Mouse (Mus musculus) embryo, embryonic 11.5 days (tissue): Measurements from ENCODE around the gene Ankrd34a.

ENCODE experiments used
- DNase-seq: peaks from one replicate; pipeline ENCODE4 v3.0.0-alpha.2; 2012; ENCODE audit warnings: low read depth, low spot score

The Ankrd34a gene

GRCm38 (mm10) chr3:96563267-96563666 is 33.2 kb upstream of the Ankrd34a start:
- DNase-seq: no peak

GRCm38 (mm10) chr3:96563911-96564632 is 32.4 kb upstream of the Ankrd34a start:
- no peak for DNase-seq

- DNase-seq: no peak
Measured at GRCm38 (mm10) chr3:96564633-96565032, 31.8 kb upstream of the Ankrd34a start.

GRCm38 (mm10) chr3:96565105-96565504 is 31.3 kb upstream of the Ankrd34a start:
- no peak for DNase-seq

GRCm38 (mm10) chr3:96566661-96567450 is 29.6 kb upstream of the Ankrd34a start:
- DNase-seq: no peak

GRCm38 (mm10) chr3:96568605-96569004 is 27.8 kb upstream of the Ankrd34a start:
- DNase-seq: no peak

- no peak for DNase-seq
Measured at GRCm38 (mm10) chr3:96569506-96569905, 26.9 kb upstream of the Ankrd34a start.

GRCm38 (mm10) chr3:96569966-96570605 is 26.4 kb upstream of the Ankrd34a start:
- DNase-seq: no peak

- no peak for DNase-seq
Measured at GRCm38 (mm10) chr3:96570643-96571042, 25.8 kb upstream of the Ankrd34a start.

GRCm38 (mm10) chr3:96571336-96571735 is 25.1 kb upstream of the Ankrd34a start:
- no peak for DNase-seq

GRCm38 (mm10) chr3:96571896-96572698 is 24.3 kb upstream of the Ankrd34a start:
- DNase-seq: no peak

GRCm38 (mm10) chr3:96573611-96574511 is 22.6 kb upstream of the Ankrd34a start:
- DNase-seq: no peak

GRCm38 (mm10) chr3:96575272-96575984 is 21.0 kb upstream of the Ankrd34a start:
- no peak for DNase-seq

- peak; percentile 27 for DNase-seq
Measured at GRCm38 (mm10) chr3:96576005-96576658, 20.3 kb upstream of the Ankrd34a start.

GRCm38 (mm10) chr3:96576690-96577541 is 19.5 kb upstream of the Ankrd34a start, which contains the start of gene Gm16253:
TSS of gene Gm16253 (plus strand) at chr3:96576984.
- DNase-seq: peak; percentile 79

- no peak for DNase-seq
Measured at GRCm38 (mm10) chr3:96577566-96577965, 18.9 kb upstream of the Ankrd34a start.

GRCm38 (mm10) chr3:96578561-96579238 is 17.7 kb upstream of the Ankrd34a start:
- DNase-seq: no peak

- no peak for DNase-seq
Measured at GRCm38 (mm10) chr3:96579239-96579750, 17.1 kb upstream of the Ankrd34a start.
